Mouse (Mus musculus) liver, adult 2 months (tissue): ENCODE data around the gene Fam178b. TPM values are rescaled to one million over a fixed set of nuclear protein-coding genes. Genes with fewer than 3 reads are reported as not detected.

Experiments used
- DNase-seq: peaks from one replicate; pipeline ENCODE4 v3.0.0-alpha.2; 2011; ENCODE audit warnings: low read depth, low spot score; ENCODE audit errors: extremely low read depth
- H3K27ac ChIP-seq: fragments of 200-500 bp; replicated peaks from 2 replicates; pipeline ENCODE4 v1.5.1; 2012; ENCODE audit warnings: low read depth, mild to moderate bottlenecking, control low read depth, inconsistent platforms, low read length; ENCODE audit not compliant: insufficient read depth
- H3K27me3 ChIP-seq: fragments of 200-500 bp; 2 replicates; pipeline ENCODE4 v1.6.1; 2012; ENCODE audit warnings: mild to moderate bottlenecking, moderate library complexity, low read length, inconsistent platforms; ENCODE audit not compliant: control insufficient read depth, insufficient read depth
- H3K36me3 ChIP-seq: fragments of 200-500 bp; 2 replicates; pipeline ENCODE4 v1.6.1; 2012; ENCODE audit warnings: low read length, inconsistent platforms; ENCODE audit not compliant: control insufficient read depth, insufficient read depth
- H3K4me1 ChIP-seq: fragments of 200-500 bp; 2 replicates; pipeline ENCODE4 v1.6.1; 2011; ENCODE audit warnings: low read length; ENCODE audit not compliant: control insufficient read depth, insufficient read depth
- H3K4me3 ChIP-seq: fragments of 200-500 bp; 2 replicates; pipeline ENCODE4 v1.5.1; 2011; ENCODE audit warnings: low read depth, mild to moderate bottlenecking, control low read depth, low read length, moderate library complexity; ENCODE audit not compliant: insufficient read depth
- H3K79me2 ChIP-seq: fragments of 200-500 bp; 2 replicates; pipeline ENCODE4 v1.6.1; 2012; ENCODE audit warnings: inconsistent platforms, mild to moderate bottlenecking, low read length, moderate library complexity; ENCODE audit not compliant: control insufficient read depth, insufficient read depth
- H3K9ac ChIP-seq: fragments of 200-500 bp; 2 replicates; pipeline ENCODE4 v1.6.1; 2012; ENCODE audit warnings: low read depth, mild to moderate bottlenecking, control low read depth, inconsistent platforms, low read length
- CTCF ChIP-seq: fragments of 200-500 bp; IDR thresholded peaks from 2 replicates; pipeline ENCODE4 v1.5.1; 2011; ENCODE audit warnings: low read depth, low read length, control low read depth
- POLR2A ChIP-seq: fragments of 200-500 bp; IDR thresholded peaks from 2 replicates; pipeline ENCODE4 v1.6.1; 2011; ENCODE audit warnings: low read length, control low read depth; ENCODE audit not compliant: insufficient read depth; ENCODE audit errors: extremely low read depth
- WGBS: fragments of 180-500 bp; shearing (Covaris S2); methylation state at CpG from one replicate; pipeline ENCODE4 v1.1.7; 2018; 5-methylcytosine and 5-hydroxymethylcytosine counted together
- polyA plus RNA-seq: library from polyadenylated mRNA; depleted of rRNA; stranded (reverse); fragments of >200 nt; gene quantifications from 2 replicates; pipeline ENCODE4 v1.2.3, GENCODE M21; 2012
- total RNA-seq: library from RNA; depleted of rRNA; stranded (reverse); fragments of >200 nt; gene quantifications from 2 replicates; pipeline ENCODE4 v1.2.3, GENCODE M21; 2014

The Fam178b gene
- total and polyA plus RNA-seq, 2 experiments: 0.11 to 0.18 TPM

DNA sequence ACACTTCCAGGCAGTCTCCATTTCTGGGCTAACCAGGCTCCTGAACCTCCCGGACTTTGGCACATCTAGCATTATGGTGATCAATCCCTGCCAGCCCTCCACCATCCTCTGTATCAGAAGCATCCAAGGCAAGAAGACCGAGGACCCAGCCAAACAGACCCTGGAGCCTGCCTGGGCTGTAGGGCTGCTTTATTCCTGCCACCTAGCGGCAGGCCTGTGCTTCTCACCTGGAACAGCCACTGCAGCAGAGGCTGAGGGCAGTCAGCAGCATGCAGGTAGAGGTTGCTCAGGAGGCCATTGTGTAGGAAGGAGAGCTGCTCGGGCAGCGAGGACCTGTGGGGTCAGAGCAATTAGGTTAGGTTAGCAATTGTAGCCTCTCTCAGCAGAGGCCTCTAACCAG, 48.0 kb downstream of the Fam178b start:
- Histone ChIP-seq H3K4me3 (no peak overlapping the region), H3K9ac (no peak overlapping the region), H3K4me1 (no peaks in the 10 kb centered on the region), H3K36me3 (no peaks in the 10 kb centered on the region), H3K27me3 (no peaks in the 10 kb centered on the region), H3K27ac (no peak overlapping the region), H3K79me2 (no peaks in the 10 kb centered on the region)
- WGBS: 39% methylated on average over 5 of the region's 5 CpGs
- DNase-seq: no peak
- peak; percentile 93 for TF ChIP-seq CTCF
- no peak for TF ChIP-seq POLR2A

DNA sequence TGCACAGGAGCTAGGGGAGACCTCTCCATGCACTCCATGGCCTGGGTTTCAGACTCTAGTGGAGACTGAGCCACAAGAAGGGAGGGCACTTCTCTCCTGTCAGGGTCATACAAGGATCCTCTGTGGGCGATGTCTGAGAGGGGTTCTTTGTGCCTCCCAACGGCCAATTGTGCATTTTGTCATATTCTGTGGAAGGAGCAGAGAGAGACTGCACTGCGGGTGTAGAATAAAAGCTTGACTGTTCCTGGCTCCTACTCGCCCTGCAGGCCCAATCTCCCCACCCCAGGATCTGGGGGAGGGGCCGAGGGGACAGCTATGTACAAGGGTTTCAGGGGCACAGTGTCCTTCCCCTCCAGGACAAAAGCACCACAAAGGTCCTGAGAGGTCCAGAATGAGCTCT, 49.1 kb downstream of the Fam178b start:
- Histone ChIP-seq H3K27ac (no peak overlapping the region), H3K9ac (no peak overlapping the region), H3K36me3 (no peaks in the 10 kb centered on the region), H3K27me3 (no peaks in the 10 kb centered on the region), H3K4me1 (no peaks in the 10 kb centered on the region), H3K79me2 (no peaks in the 10 kb centered on the region), H3K4me3 (no peak overlapping the region)
- 98% methylated on average over 5 of the region's 5 CpGs for WGBS
- TF ChIP-seq CTCF: no peak
- no peak for TF ChIP-seq POLR2A
- no peak for DNase-seq

DNA sequence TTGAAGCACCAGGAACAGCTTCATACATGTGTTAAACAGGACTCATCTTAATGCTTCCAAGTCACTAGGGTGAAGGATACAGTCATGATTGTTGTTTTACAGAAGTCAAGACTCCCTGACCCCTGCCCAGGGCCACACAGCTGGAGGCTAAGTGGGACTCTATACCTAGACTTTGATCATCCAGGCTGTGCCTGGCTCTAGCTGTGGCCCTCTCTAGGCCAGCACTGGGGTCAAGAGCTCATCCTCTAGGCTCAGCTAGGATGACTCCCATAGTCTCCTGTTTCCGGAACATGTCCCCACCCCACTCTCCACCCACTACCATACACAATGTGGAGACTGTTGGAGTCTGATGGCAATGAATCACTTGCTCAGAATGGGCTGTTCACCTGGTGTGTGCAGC, 50.1 kb downstream of the Fam178b start:
- no peak for DNase-seq
- TF ChIP-seq CTCF (no peak), POLR2A (no peak)
- H3K4me3 ChIP-seq: no peak overlapping the region
- no peaks in the 10 kb centered on the region for H3K36me3 ChIP-seq
- H3K4me1 ChIP-seq: no peaks in the 10 kb centered on the region
- no peaks in the 10 kb centered on the region for H3K79me2 ChIP-seq
- H3K27ac ChIP-seq: no peak overlapping the region
- H3K9ac ChIP-seq: no peak overlapping the region
- 92% methylated on average over 1 of the region's 1 CpGs for WGBS
- H3K27me3 ChIP-seq: no peaks in the 10 kb centered on the region

DNA sequence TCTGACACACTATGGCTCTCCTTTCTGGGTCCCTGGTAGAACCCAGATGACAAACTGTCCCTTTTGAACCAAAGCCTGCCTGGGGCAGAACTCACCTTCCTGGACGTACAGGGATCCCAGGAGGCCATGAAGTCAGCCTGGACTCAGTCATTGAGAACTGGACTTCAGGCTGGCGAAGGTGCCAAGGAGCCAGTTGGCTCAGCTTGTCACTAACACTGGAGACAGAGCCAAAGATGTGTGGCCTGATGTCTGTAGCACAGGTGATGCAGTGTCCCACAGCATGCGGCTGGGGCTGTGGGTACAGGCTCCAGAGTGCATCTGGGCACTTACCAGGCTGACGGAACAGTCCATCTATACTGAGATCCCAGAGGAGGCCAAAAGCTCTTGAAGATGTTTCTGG, 50.9 kb downstream of the Fam178b start:
- H3K4me3 ChIP-seq: no peak overlapping the region
- WGBS: 90% methylated on average over 4 of the region's 4 CpGs
- H3K79me2 ChIP-seq: no peaks in the 10 kb centered on the region
- no peaks in the 10 kb centered on the region for H3K36me3 ChIP-seq
- no peak for DNase-seq
- TF ChIP-seq CTCF (no peak), POLR2A (no peak)
- no peaks in the 10 kb centered on the region for H3K27me3 ChIP-seq
- H3K4me1 ChIP-seq: no peaks in the 10 kb centered on the region
- H3K27ac ChIP-seq: no peak overlapping the region
- no peak overlapping the region for H3K9ac ChIP-seq

DNA sequence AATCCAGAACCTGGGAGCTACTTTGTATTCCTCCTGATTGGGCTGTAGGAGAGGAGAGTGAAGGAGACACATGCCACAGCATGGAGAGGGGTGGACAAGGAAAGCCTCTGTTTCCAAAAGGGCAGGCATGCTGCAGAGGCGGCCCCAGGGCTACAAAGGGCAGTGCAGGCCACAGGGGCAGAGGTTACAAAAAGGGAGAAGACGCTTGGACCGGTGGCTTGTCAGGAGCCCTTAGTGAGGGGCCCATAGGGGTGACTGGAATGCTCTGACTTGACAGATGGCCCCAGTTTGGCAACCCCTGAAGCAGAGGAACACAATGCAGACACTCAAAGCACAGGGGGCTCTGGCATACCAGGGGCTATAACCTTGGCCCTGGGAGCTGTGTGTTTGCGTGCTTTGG, 51.6 kb downstream of the Fam178b start:
- H3K27me3 ChIP-seq: no peaks in the 10 kb centered on the region
- H3K36me3 ChIP-seq: no peaks in the 10 kb centered on the region
- H3K27ac ChIP-seq: no peak overlapping the region
- H3K9ac ChIP-seq: no peak overlapping the region
- no peaks in the 10 kb centered on the region for H3K4me1 ChIP-seq
- H3K4me3 ChIP-seq: no peak overlapping the region
- no peak for DNase-seq
- no peaks in the 10 kb centered on the region for H3K79me2 ChIP-seq
- 72% methylated on average over 4 of the region's 4 CpGs for WGBS
- TF ChIP-seq CTCF: no peak

DNA sequence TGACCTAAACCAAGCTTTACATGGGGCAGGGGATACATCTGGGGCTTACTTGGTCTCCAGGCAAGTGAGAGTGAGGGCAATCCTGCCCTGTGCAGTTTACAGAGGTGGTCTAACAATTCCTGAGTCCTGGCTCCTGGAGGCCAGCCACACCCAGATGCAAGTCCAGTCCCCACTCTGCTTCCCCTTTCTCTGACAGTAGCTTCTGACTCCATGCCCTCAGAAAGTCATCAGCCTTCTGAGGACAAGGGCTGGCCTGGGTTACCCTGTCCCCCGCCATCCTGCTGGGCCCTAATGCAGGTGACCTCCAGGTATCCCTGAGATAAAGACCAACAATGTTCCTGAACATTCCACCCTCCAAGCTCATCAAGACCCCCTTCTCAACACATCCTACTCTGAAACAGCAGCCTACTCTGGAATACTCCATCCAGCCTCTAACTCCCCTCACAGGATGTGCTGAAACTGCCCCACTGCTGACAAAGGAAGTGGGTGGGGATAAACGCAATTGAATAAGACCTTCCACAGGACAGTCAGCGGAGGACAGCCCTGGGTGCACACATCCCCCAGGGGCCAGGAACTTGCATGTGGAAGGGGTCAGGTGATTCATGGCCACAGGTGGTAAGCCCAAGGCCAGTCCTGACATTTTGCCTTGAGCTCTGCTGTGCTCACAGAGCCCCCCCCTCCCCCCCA, 52.8 kb downstream of the Fam178b start:
- WGBS: 81% methylated on average over 3 of the region's 3 CpGs
- Histone ChIP-seq H3K9ac (no peak overlapping the region), H3K27me3 (no peaks in the 10 kb centered on the region), H3K4me1 (no peaks in the 10 kb centered on the region), H3K27ac (no peak overlapping the region), H3K79me2 (no peaks in the 10 kb centered on the region), H3K4me3 (no peak overlapping the region), H3K36me3 (no peaks in the 10 kb centered on the region)
- TF ChIP-seq POLR2A (no peak), CTCF (no peak)
- no peak for DNase-seq
